Mouse (Mus musculus): ENCODE results near the gene Ift80.
"Not testable (repeated sequence)": the region's sequence is repeated elsewhere in the genome, so short reads cannot be mapped to it uniquely, and the experiment has no call there.

Gene Ift80

DNA sequence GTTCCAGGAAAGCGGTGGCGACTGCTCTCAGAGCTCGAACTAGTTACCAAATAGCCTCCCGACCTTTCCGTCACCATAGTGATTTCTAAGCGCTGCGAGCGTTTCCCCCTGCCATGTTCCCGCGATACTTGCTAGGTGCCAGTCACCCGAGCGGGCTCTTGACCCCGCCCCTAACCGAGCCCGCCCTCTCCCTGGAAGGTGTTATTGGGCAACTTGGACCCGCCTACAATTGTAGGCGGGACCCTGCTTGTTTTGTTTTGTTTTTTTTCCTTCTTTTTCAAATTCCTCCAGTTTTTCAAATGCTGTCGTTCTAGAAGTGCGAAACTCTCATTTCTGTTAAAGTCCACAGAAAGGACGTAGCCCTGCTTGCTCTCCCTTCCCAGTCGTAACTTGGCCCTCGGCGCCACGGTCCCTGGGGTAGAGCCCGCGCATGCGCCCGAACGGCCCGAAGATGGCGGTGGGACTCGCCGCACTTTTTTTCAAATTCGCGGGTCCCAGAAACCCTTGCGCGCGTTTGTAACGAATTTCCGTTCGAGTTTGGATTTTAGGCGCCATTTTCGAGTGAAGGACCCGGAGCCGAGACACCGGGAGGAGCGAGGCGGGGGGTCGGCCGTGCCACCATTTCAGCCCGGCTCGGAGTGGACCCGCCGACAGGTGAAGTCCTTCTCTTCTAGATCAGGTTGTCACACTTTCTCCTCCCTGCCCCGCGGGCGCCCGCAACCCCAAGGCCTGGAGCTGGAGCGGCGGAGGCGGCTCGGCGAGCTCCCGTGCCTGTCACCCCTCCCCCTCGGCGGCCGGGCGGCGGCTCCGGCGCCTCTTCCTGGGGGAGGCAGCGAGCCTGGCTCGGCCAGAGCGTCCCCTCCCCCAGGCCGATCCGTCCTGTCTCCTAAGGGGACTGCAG, at the start of gene Ift80, which contains the start of gene Smc4:
TSS of gene Ift80 (minus strand) at position 134 of the 901 bp plus-strand sequence.
TSS of gene Smc4 (plus strand) at position 302 of the 901 bp plus-strand sequence.
- peak; percentile 96 for DNase-seq (ENCODE audit: low read depth, low spot score)

DNA sequence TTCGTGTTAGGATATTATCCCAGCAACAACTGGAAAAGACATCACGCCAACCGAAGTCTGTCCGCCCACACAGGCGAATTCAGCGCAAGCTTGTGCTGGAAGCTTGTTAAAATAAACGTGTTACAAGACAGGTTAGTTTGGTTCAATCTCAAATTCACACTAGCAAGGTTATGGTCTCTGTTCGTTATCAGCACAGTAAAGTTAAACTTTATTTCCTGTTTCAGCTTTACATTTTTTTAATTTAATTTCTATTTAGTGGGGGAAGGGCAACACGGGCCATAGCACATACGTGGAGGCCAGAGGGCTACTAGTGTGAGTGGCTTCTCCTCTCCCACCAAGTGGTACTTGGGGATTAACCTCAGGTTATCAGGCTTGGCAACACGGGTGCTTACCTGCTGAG, 47.5 kb upstream of the Ift80 start:
- no peak for DNase-seq (ENCODE audit: low read depth, low spot score)

DNA sequence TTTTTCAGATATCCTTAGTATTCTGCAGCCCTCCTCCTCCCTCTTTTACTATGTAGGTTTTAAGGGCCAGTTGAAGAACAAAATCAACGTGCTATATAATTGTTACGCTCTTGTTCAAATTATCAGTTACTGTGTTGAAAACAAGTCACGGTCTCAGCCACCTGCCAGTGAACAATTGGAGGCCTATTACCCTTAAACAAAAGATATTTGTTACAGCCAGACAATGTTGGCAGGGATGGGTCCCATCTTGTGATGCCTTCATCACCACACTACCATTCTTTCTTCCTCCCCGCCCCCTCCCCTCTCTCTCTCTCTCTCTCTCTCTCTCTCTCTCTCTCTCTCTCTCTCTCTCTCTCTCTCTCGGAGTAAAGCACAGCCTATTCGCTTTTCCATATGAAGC, 44.6 kb upstream of the Ift80 start:
- peak; percentile 76 for DNase-seq (ENCODE audit: low read depth, low spot score)

DNA sequence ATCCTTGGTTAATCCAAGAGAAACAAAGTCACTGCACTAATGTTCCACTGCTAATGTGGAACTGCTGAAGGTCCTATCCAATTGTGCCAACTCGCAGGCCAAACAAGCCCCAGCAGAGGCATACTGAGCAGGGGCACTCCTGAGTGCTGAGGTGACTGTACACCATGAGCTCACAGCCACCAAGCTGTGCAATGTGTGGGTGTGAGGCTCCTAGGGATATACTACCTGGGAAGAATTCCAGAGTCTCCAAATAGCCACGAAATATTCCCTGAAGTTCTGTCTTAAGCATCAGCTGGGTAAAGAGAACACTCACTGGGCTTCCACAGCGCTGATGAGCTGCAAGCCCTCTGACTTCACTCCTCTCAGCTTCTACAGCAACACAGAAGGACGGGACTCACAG, 43.3 kb upstream of the Ift80 start:
- DNase-seq (ENCODE audit: low read depth, low spot score) = no peak

DNA sequence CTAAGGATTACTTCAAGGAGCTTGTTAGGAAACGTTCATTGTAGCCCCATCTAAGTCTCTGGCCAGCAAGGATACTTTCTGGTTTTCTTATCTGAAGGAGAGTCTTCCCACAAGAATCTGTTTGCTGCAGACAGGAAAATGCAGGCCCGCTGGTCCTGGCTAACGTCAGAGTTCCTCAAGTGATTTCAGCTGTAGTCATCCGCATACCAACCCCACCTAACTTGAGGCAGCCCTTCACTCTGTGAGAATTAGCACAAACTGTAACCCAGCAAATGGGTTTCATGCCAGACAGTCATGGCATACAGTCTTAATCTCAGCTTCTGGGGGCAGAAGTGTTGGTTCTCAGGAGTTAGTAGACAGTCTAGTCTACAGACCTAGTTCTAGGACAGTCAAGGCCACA, 42.1 kb upstream of the Ift80 start:
- no peak for DNase-seq (ENCODE audit: low read depth, low spot score)

DNA sequence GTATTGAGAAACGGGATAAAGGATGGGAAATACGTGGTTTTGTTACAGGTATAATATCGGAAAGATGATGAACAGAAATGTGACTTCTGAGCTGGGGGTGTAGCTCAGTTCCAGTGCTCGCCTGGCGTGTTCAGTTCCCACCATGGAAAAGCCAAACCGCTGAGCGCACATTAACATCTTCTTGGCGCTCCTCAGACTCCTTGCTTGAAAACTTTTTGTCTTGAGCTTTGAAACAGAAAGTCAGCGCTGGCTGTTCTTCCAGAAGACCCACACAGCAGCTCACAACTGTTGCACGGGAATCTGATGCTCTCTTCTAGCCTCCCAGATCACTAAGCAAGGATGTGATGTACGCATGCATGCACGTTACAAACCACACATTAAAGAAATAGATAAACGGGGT, 41.4 kb upstream of the Ift80 start:
- DNase-seq (ENCODE audit: low read depth, low spot score) = no peak

DNA sequence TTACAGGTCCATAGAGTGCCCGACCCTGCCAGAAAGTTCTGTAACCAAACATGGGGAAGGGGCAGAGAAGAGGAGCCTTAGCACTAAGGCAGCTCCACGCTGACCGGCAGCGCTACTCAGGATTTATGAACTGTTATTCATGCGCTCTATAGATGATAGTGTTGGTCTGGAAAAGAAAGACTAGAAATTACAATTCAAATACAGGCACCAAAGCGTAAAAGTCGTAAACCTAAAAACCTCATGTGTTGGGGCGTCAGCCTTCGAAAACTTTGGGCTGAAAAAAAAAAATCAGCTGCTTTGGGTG, 41.0 kb upstream of the Ift80 start:
- DNase-seq (ENCODE audit: low read depth, low spot score) = no peak

DNA sequence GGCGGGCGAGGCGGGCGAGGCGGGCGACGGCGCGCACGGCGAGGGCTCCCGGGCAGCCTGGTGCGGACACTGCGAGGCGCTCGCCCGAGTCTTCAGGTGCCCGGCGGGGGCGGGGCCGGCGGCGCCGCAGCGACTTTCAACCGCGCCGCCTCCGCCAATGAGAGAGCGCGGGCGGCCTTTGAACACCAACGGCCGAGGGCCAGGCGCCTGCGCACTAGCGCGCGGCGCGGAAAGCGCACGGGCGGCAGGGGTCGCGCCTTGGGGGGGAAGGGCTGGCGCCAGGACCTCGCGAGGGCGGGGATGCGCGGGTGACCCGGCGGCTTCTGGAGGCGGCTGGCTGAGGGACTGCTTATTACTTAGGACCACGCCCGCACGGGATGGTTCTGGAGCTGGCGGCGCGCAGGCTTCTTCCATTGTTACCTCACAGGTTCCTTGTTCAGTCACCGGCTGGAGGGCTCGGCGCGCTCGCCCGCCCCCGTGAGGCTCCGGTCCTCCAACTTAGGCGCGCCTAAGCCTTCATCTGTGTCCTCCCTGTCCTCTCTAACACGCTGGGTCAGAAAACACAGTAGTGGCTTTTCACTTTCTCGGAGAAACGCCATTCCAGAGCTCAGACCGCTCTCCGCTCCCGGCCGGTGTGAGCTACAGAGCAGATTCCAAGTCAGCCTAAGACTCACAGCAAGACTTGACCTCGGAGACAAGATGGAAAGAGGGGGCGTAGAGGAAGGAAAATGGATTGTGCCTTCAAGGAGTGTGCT, 40.5 kb upstream of the Ift80 start, which contains the start of gene Trim59:
TSS of gene Trim59 (minus strand) at position 111 of the 755 bp plus-strand sequence.
- peak; percentile 61 for DNase-seq (ENCODE audit: low read depth, low spot score)

DNA sequence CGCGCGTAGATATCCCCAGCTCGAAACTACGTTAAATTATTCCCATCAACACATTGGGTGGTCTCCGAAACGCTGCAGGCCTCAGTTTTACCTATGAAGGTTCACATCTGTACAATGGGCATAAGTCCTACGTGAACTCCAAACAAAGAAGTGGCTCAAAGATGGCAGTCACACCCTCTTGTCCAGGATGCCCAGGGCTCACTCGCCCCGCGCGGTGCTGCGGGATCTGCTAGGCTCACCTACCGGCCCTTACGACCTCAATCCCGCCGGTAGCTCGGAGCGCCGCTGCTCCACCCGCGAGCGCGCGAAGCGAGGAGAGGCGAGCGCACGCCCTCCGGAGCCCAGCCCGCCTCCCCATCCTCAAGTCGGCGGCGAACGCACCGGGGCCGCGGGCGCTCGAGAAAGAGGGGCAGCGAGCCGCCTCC, 39.8 kb upstream of the Ift80 start:
- DNase-seq (ENCODE audit: low read depth, low spot score) = no peak

DNA sequence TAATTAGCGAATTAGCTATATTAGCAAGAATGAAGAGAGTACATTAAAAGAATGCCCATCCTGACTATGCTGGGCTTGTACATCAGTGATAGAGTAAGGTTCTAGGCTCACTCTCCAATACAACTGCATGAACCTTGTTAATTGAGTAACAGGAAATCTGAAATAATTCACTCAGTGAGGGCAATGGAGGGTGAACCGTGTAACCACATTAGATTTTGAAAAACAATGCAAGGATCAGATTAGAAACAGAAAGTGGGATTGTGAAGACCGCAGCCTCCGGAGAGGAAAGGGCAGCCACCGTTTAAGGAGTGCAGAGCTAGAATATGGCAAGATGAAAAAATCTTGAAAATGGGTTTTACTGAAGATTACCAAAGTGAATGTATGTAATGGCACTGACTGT, 36.9 kb upstream of the Ift80 start:
- DNase-seq (ENCODE audit: low read depth, low spot score) = no peak

DNA sequence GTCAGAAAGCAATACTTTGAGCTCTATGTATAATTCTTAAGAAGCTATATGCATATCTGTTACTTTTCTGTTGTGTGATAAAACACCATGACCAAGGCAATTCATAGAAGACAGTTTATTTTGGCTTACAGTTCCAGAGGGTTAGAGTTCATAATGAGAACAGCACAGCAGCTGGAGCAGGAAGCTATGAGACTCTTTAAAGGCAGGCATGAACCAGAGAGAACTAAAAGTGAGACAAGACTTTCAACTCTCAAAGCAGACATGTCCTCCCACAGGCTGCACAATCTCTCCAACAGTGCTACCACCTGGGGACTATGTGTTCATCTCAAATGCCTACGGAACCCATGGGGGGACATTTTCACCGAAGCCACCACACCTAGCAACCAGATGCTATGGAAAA, 35.7 kb upstream of the Ift80 start:
- no peak for DNase-seq (ENCODE audit: low read depth, low spot score)

DNA sequence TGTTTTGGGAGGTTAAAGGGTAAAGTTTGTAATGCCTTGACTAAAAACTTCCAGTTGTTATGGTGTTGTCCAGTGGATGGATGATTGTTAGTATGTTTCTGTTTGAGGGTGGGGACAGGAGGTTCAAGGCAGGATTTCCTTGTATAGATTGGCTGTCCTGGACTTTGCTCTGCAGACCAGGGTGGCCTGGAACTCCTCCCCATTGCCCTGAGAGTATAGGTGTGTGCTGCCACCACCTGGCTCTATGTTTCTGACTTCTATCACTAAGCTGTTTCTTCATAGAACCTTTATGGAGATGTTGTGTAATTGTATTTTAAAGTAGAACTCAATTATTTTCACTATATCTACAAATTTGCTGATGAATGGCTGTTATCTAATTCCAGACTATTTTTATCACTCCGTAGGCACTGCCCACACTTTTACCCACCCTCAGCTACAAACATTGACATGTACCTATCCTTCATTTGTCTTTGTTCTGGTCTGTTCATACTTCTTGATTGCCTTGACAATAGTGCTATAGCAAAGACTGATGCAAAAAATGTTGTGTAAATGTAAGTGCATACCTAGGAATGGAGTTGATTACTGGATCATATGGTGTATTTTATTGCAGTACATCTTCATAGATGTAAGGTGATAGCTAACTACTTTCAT, 21.9 kb upstream of the Ift80 start:
- no peak for DNase-seq (ENCODE audit: low read depth, low spot score)

DNA sequence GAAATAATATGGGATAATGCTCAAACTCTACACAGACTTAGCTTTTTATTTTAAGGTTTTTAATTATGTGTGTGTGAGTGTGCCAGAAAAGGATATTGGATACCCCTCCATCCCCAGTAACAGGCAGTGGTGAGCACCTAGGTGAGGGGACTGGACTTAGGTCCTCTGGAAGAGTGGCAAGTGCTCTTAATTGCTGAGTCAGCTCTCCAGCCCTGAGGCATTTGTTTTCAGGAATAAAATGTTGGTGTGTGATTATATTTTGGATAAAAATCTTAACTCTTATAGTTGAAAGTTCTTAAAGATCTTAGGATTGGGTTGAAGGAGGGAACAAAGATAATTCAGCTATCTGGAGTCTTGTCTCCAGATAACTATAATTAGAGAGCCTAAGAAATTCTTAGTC, 16.4 kb upstream of the Ift80 start:
- DNase-seq (ENCODE audit: low read depth, low spot score) = no peak

DNA sequence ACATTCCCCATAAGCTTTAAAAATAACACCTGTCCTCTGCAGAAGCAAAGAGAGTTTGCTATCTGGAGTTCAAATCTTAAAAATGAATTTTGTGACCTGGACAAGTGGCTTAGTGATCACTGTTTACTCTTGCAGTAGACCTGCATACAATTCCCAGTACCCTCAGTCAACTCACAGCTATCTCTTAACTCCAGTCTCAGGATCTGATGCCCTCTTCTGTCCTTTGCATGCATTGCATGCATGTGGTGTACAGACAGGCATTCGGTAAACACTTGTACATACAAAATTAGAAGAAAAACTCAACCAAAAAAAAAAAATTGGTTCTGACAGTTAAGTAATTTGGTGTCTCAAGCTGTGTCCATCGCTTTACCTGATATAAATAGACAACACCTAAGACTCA, 15.9 kb upstream of the Ift80 start:
- DNase-seq (ENCODE audit: low read depth, low spot score) = no peak

DNA sequence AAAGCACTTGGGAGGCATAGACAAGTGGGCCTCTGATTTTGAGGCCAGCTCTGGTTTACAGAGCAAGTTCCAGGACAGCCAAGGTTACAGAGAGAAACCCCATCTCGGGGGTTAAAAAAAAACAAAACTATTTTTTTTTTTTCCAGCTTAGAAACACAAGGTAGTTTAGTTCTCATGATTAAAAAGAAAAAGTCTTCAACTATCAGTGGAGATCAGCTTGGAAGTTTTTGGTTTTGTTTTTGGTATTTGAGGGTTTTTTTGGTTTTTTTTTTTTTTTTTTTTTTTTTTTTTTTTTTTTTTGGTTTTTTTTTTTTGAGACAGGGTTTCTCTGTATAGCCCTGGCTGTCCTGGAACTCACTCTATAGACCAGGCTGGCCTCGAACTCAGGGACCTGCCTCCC, 14.3 kb upstream of the Ift80 start:
- DNase-seq (ENCODE audit: low read depth, low spot score) = not testable (repeated sequence)

DNA sequence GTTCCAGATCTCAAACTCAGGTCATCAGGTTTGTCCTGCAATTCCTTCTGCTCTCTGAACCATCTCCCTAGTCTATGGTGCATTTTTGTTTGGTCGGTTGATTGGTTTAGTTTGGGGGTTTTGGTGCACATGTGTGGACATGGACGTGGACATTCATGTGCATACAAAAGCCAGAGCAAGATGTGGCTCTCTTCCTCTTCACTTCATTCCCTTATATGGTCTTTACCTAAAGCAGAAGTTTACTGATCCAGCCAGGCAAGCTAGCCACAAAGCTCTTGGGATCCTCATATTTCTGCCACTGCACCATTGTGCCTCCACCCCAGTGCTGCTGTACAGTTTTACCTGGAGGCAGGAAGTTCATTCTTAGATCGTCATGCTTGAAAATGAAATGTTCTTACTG, 12.8 kb upstream of the Ift80 start:
- no peak for DNase-seq (ENCODE audit: low read depth, low spot score)

DNA sequence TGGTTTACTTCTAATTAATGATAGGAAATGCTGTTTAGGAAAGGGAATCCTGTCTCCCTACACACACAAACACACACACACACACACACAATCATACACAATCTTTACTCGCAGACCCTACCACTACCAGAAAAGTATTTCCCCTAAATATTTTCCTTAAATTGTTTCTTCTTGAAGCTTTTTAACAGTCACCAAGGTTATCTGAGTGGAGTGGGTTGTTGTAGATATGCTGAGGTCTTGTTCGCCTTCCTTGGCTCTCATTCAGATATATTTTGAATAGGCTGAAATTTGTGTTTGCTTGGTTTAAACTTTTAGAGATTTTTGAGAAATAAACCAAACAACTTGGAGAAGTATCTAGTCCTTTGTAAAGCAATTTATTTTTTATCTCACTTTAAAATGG, 4.5 kb upstream of the Ift80 start:
- DNase-seq (ENCODE audit: low read depth, low spot score) = no peak

DNA sequence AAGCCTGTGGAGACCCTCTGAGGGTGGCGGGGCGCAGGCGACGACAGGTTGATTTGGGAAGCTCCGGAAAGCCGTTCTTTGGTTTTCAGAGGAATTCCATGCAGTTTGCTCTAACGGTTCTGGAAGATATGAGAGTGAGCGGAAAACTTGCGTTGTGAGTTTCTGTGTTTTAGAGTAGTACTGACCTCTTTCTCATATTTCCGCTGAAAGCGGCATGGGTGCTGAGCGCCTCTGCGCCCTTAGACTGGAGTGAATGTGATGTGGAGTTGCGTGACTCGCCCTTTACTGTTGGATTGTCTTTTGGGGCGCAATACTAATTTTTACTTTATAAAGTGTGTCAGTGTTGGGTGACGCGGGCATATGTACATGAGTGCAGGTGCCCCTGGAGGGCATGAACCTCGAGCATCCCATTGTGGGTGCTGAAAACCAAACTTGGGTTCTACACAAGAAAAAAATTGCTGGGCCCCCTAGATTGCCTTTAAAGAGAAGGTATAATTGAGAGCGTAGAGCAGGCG, 1.9 kb upstream of the Ift80 start:
- DNase-seq (ENCODE audit: low read depth, low spot score) = no peak

DNA sequence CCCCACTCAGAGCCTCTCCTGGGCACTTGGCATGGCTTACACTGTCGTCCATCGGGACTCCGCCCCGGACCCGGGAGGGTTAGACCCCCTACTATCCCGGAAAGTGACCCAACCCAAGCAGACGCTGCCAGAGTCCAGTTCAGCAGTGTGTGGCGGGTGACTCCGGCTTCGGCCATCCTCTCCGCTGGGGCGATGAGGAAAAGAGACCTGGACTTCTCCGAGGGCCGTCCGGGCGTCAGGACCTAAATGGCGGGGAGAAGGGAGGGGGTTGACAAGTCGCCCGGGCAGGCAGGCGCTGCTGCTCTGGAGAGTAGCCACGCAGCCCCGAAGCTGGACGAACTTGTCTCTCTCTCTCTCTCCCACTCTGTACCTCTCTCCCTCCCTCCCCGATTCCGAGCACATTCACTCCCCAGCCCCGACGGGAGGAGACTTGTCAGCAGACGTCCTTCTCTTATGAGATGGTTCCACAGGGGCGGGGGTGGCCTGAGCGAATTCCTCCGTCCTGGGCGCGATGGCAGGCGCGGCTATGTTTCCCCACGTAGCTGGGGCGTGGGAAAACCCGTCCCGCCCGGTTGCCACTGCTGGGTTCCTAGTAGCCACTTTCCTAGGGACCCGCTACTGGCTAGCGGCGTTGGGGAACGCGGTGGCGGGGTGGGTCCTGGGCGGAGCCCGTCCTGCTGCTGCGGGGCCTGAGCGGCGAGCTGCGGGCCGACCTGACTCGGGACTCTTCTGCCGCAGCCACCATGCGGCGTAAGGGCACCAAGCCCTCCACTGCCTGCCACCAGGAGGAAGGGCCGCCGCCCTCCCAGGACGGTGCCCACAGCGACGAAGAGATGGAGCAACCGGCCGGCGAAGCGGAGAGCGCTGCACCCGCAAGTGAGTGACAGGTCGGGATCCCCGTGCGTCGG, 1.2 kb upstream of the Ift80 start:
- no peak for DNase-seq (ENCODE audit: low read depth, low spot score)

DNA sequence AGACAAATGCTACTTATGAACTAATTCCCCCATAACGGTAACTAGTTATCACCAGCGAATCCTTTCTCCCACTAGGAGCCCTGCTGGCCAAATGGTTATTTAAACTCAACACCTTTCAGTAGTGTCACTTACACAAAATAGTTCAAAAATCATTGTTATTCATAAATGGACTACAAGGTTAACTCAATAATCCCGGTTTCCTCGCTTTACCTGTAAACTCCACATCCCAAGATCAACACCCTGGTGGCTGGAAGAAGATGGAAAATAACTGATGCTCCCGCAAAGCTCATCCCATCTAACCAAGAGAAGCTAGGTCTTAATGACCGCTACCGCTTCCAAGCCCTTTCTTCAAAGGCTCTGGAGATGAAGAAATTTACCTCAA, 324 bp downstream of the Ift80 start:
- no peak for DNase-seq (ENCODE audit: low read depth, low spot score)

DNA sequence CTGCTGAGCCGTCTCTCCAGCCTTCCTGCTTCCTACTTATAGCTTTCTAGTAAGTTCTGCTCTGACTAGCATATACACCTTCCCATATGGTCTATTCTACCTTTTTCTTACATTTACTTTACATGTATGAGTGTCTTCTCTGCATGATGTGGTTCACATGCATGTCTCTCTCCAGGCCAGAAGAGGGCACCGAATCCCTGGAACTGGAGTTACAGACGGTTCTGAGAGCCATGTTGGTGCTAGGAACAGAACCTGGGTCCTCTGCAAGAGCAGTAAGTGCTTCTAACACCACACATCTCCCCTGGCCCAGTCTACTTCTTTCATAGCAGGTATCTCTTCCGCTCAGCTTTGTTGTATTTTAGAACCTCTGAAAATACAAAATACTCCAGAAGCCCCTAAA, 1.6 kb downstream of the Ift80 start:
- no peak for DNase-seq (ENCODE audit: low read depth, low spot score)
